Mouse (Mus musculus): ENCODE results near the gene Pdlim5. TPM values are rescaled to one million over a fixed set of nuclear protein-coding genes. Genes with fewer than 3 reads are reported as not detected.

Pdlim5 gene
- polyA plus RNA-seq, 1 experiment from 2014 or later = 18.1 TPM

Other genes with a start within 250 kb of the Pdlim5 start
- gene Bmpr1b, start 226.3 kb downstream of the Pdlim5 start, polyA plus RNA-seq (2016; fragmentation: Nextera tagmentation; extraction: Ambion mirVana) = 11.9 and 12.6 TPM in 2 replicates
- not detected in 2 replicates for gene Gbp5, start 98.3 kb upstream of the Pdlim5 start, polyA plus RNA-seq (2016; fragmentation: Nextera tagmentation; extraction: Ambion mirVana)
- gene Gbp7, start 134.6 kb upstream of the Pdlim5 start, polyA plus RNA-seq (2016; fragmentation: Nextera tagmentation; extraction: Ambion mirVana) = 1.0 and 1.3 TPM in 2 replicates
- gene Gbp3, start 164.3 kb upstream of the Pdlim5 start, polyA plus RNA-seq (2016; fragmentation: Nextera tagmentation; extraction: Ambion mirVana) = 0.61 and 0.66 TPM in 2 replicates
- gene Gbp2b, start 199.2 kb upstream of the Pdlim5 start, polyA plus RNA-seq (2016; fragmentation: Nextera tagmentation; extraction: Ambion mirVana) = not detected in 2 replicates
- gene Gbp2, start 224.9 kb upstream of the Pdlim5 start, polyA plus RNA-seq (2016; fragmentation: Nextera tagmentation; extraction: Ambion mirVana) = 0.22 and 0.36 TPM in 2 replicates